Mouse (Mus musculus): Measurements from ENCODE around the gene Arid1b. TPM values are rescaled to one million over a fixed set of nuclear protein-coding genes. Genes with fewer than 3 reads are reported as not detected.

The Arid1b gene
- polyA plus RNA-seq, 1 experiment from 2014 or later, result 2.2 TPM

GRCm38 (mm10) chr17:5334567-5334966 lies 340.4 kb downstream of the Arid1b start:
- Histone ChIP-seq H3K9me3 (ENCODE audit: low read length) (no peaks in the 10 kb centered on the region), H3K27me3 (ENCODE audit: insufficient read depth, low read length) (no peaks in the 10 kb centered on the region), H3K36me3 (replicated peaks; ENCODE audit: insufficient read depth, low read length) (peaks cover 49% of the 10 kb centered on the region), H3K4me1 (ENCODE audit: insufficient read depth) (no peaks in the 10 kb centered on the region), H3K4me2 (ENCODE audit: low read depth, low read length) (no peak overlapping the region), H3K27ac (ENCODE audit: low read depth) (no peak overlapping the region), H3K9ac (replicated peaks) (no peak overlapping the region), H3K4me3 (ENCODE audit: low read depth, low read length) (no peak overlapping the region)
- no peak for ATAC-seq
- no peak for TF ChIP-seq EP300 (IDR thresholded peaks at IDR 0.05; ENCODE audit: low read depth)
- no peak for TF ChIP-seq CTCF (IDR thresholded peaks at IDR 0.05; ENCODE audit: low read depth)
- WGBS (ENCODE audit: insufficient replicate concordance), result 90% methylated on average over 7 of the region's 7 CpGs
- DNase-seq, result no peak

GRCm38 (mm10) chr17:5344426-5344825 lies 350.3 kb downstream of the Arid1b start:
- TF ChIP-seq EP300 (IDR thresholded peaks at IDR 0.05; ENCODE audit: low read depth), result no peak
- no peak for TF ChIP-seq CTCF (IDR thresholded peaks at IDR 0.05; ENCODE audit: low read depth)
- Histone ChIP-seq H3K4me2 (ENCODE audit: low read depth, low read length) (no peak overlapping the region), H3K9me3 (ENCODE audit: low read length) (no peaks in the 10 kb centered on the region), H3K36me3 (replicated peaks; ENCODE audit: insufficient read depth, low read length) (peaks cover 35% of the 10 kb centered on the region), H3K27ac (ENCODE audit: low read depth) (no peak overlapping the region), H3K4me3 (ENCODE audit: low read depth, low read length) (no peak overlapping the region), H3K4me1 (ENCODE audit: insufficient read depth) (no peaks in the 10 kb centered on the region), H3K27me3 (ENCODE audit: insufficient read depth, low read length) (no peaks in the 10 kb centered on the region), H3K9ac (replicated peaks) (no peak overlapping the region)
- ATAC-seq, result no peak
- 93% methylated on average over 1 of the region's 1 CpGs for whole genome bisulfite sequencing (ENCODE audit: insufficient replicate concordance)
- DNase-seq, result no peak

GRCm38 (mm10) chr17:5345810-5346209 lies 351.7 kb downstream of the Arid1b start:
- Histone ChIP-seq H3K4me2 (ENCODE audit: low read depth, low read length) (no peak overlapping the region), H3K9me3 (ENCODE audit: low read length) (no peaks in the 10 kb centered on the region), H3K27ac (ENCODE audit: low read depth) (no peak overlapping the region), H3K4me3 (ENCODE audit: low read depth, low read length) (no peak overlapping the region), H3K36me3 (replicated peaks; ENCODE audit: insufficient read depth, low read length) (peaks cover 24% of the 10 kb centered on the region), H3K9ac (replicated peaks) (no peak overlapping the region), H3K27me3 (ENCODE audit: insufficient read depth, low read length) (no peaks in the 10 kb centered on the region), H3K4me1 (ENCODE audit: insufficient read depth) (no peaks in the 10 kb centered on the region)
- ATAC-seq, result no peak
- TF ChIP-seq EP300 (IDR thresholded peaks at IDR 0.05; ENCODE audit: low read depth) (no peak), CTCF (IDR thresholded peaks at IDR 0.05; ENCODE audit: low read depth) (no peak)
- DNase-seq, result no peak
- 86% methylated on average over 5 of the region's 5 CpGs for WGBS (ENCODE audit: insufficient replicate concordance)

GRCm38 (mm10) chr17:5352901-5353300 lies 358.8 kb downstream of the Arid1b start:
- H3K4me3 ChIP-seq (ENCODE audit: low read depth, low read length), result no peak overlapping the region
- TF ChIP-seq EP300 (IDR thresholded peaks at IDR 0.05; ENCODE audit: low read depth) (no peak), CTCF (IDR thresholded peaks at IDR 0.05; ENCODE audit: low read depth) (no peak)
- DNase-seq (no peak), ATAC-seq (no peak)
- no peaks in the 10 kb centered on the region for H3K9me3 ChIP-seq (ENCODE audit: low read length)
- H3K9ac ChIP-seq (replicated peaks), result no peak overlapping the region
- no peaks in the 10 kb centered on the region for H3K27me3 ChIP-seq (ENCODE audit: insufficient read depth, low read length)
- no peak overlapping the region for H3K4me2 ChIP-seq (ENCODE audit: low read depth, low read length)
- H3K36me3 ChIP-seq (replicated peaks; ENCODE audit: insufficient read depth, low read length), result no peaks in the 10 kb centered on the region
- 76% methylated on average over 5 of the region's 5 CpGs for WGBS (ENCODE audit: insufficient replicate concordance)
- H3K4me1 ChIP-seq (ENCODE audit: insufficient read depth), result no peaks in the 10 kb centered on the region
- no peak overlapping the region for H3K27ac ChIP-seq (ENCODE audit: low read depth)

- WGBS (ENCODE audit: insufficient replicate concordance), result 68% methylated on average over 2 of the region's 2 CpGs
- no peak for ATAC-seq
- Histone ChIP-seq H3K9me3 (ENCODE audit: low read length) (no peaks in the 10 kb centered on the region), H3K4me1 (ENCODE audit: insufficient read depth) (no peaks in the 10 kb centered on the region), H3K9ac (replicated peaks) (no peak overlapping the region), H3K27me3 (ENCODE audit: insufficient read depth, low read length) (no peaks in the 10 kb centered on the region; the same call in 1 of the 2 replicates), H3K36me3 (replicated peaks; ENCODE audit: insufficient read depth, low read length) (no peaks in the 10 kb centered on the region), H3K4me2 (ENCODE audit: low read depth, low read length) (no peak overlapping the region), H3K4me3 (ENCODE audit: low read depth, low read length) (no peak overlapping the region), H3K27ac (ENCODE audit: low read depth) (no peak overlapping the region)
- TF ChIP-seq EP300 (IDR thresholded peaks at IDR 0.05; ENCODE audit: low read depth), result no peak
- TF ChIP-seq CTCF (IDR thresholded peaks at IDR 0.05; ENCODE audit: low read depth), result no peak
- DNase-seq, result no peak
Observed at GRCm38 (mm10) chr17:5360759-5361158, 366.6 kb downstream of the Arid1b start.

GRCm38 (mm10) chr17:5365992-5366398 lies 371.9 kb downstream of the Arid1b start:
- DNase-seq (no peak), ATAC-seq (no peak)
- Histone ChIP-seq H3K9ac (replicated peaks) (no peak overlapping the region), H3K9me3 (ENCODE audit: low read length) (no peaks in the 10 kb centered on the region), H3K27ac (ENCODE audit: low read depth) (no peak overlapping the region), H3K27me3 (ENCODE audit: insufficient read depth, low read length) (no peaks in the 10 kb centered on the region; the same call in 1 of the 2 replicates), H3K4me1 (ENCODE audit: insufficient read depth) (no peaks in the 10 kb centered on the region), H3K4me2 (ENCODE audit: low read depth, low read length) (no peak overlapping the region), H3K36me3 (replicated peaks; ENCODE audit: insufficient read depth, low read length) (no peaks in the 10 kb centered on the region), H3K4me3 (ENCODE audit: low read depth, low read length) (no peak overlapping the region)
- TF ChIP-seq CTCF (IDR thresholded peaks at IDR 0.05; ENCODE audit: low read depth) (no peak), EP300 (IDR thresholded peaks at IDR 0.05; ENCODE audit: low read depth) (no peak)
- 66% methylated on average over 8 of the region's 8 CpGs for WGBS (ENCODE audit: insufficient replicate concordance)

DNA sequence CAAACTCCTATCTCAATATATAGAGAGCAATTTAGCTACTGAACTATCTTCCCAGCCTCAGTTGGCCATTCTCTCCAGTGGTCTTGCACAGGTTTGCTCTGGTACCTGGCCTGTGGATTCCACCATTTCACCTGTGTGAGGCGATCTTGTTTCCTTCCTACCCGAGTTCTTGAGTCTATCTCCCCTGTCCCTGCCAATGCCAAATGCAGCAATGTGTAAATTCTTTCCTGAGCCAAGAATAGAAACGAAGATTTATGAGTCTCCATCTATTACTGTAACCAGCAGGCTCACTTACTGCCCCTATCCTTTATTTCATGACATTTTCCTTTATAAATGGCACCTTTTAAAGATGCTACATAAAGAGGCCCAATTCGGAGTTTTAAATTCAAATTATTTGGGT lies 376.9 kb downstream of the Arid1b start:
- WGBS (ENCODE audit: insufficient replicate concordance), result 64% methylated on average over 4 of the region's 4 CpGs
- no peak for ATAC-seq

More for the DNA sequence above, 376.9 kb downstream of the Arid1b start:
- DNase-seq, result no peak
- H3K4me3 ChIP-seq (ENCODE audit: low read depth, low read length), result no peak overlapping the region
- no peaks in the 10 kb centered on the region for H3K4me1 ChIP-seq (ENCODE audit: insufficient read depth)
- no peak overlapping the region for H3K27ac ChIP-seq (ENCODE audit: low read depth)
- H3K9me3 ChIP-seq (ENCODE audit: low read length), result no peaks in the 10 kb centered on the region
- H3K36me3 ChIP-seq (replicated peaks; ENCODE audit: insufficient read depth, low read length), result no peaks in the 10 kb centered on the region
- H3K4me2 ChIP-seq (ENCODE audit: low read depth, low read length), result no peak overlapping the region
- no peak overlapping the region for H3K9ac ChIP-seq (replicated peaks)
- H3K27me3 ChIP-seq (ENCODE audit: insufficient read depth, low read length), result no peaks in the 10 kb centered on the region
- TF ChIP-seq EP300 (IDR thresholded peaks at IDR 0.05; ENCODE audit: low read depth), result no peak
- TF ChIP-seq CTCF (IDR thresholded peaks at IDR 0.05; ENCODE audit: low read depth), result no peak

All from liver, postnatal 0 days (tissue).